Mouse (Mus musculus) kidney, adult 9 months (tissue): ENCODE measurements around the gene Mindy2.
"Not testable (repeated sequence)": the region's sequence is repeated elsewhere in the genome, so short reads cannot be mapped to it uniquely, and the experiment has no call there.

Experiments
- DNase-seq: peaks from one replicate; pipeline ENCODE4 v3.0.0; 2022

Gene Mindy2

GRCm38 (mm10) chr9:70578123-70578522 lies 78.9 kb downstream of the Mindy2 start:
- no peak for DNase-seq

GRCm38 (mm10) chr9:70570351-70570750 lies 86.6 kb downstream of the Mindy2 start:
- no peak for DNase-seq

GRCm38 (mm10) chr9:70567651-70568050 lies 89.3 kb downstream of the Mindy2 start:
- DNase-seq, result no peak

- no peak for DNase-seq
Measured at GRCm38 (mm10) chr9:70562825-70563224, 94.1 kb downstream of the Mindy2 start.

- DNase-seq, result no peak
Measured at GRCm38 (mm10) chr9:70556796-70557195, 100.2 kb downstream of the Mindy2 start.

GRCm38 (mm10) chr9:70555431-70555830 lies 101.5 kb downstream of the Mindy2 start:
- DNase-seq, result no peak

GRCm38 (mm10) chr9:70552233-70552632 lies 104.7 kb downstream of the Mindy2 start:
- not testable (repeated sequence) for DNase-seq

GRCm38 (mm10) chr9:70551524-70551923 lies 105.5 kb downstream of the Mindy2 start:
- DNase-seq, result peak; percentile 69
